In the genomic region with DNA sequence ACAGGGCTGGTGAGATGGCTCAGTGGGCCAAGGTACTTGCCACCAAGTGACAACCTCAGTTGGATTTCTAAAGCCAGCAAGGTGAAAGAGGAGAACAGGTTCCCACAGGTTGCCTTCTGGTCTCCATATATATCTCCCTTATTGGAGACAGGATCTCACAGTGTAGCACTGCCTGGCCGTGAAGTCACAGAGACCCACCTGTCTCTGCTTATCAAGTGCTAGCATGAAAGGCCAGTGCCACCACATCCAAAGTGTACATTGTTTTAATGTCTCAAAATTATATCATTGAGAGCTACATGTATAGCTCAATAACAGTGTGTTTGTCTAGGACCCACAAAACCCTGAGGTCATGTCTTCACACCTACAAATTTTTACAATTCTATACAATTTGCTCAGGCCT, we compare ENCODE assay signal across 11 mouse cellular contexts. TPM values are rescaled to one million over a fixed set of nuclear protein-coding genes. Genes with fewer than 3 reads are reported as not detected.
DNase-seq lines count a peak whose midpoint lies in the region; ATAC-seq and TF ChIP-seq lines count a peak whose summit lies in the region.
"Had no signal": no experiment of that assay in that cellular context is flagged by ENCODE, and none has a peak within 500 bp of the region (broad histone marks: within the 10 kb centered on the region; RNA-seq: fewer than 3 reads in every experiment).

No protein-coding gene starts in this region.

- H3K4me2 ChIP-seq in intestine, embryonic 14.5 days (ENCODE audit: low read length): peak overlapping the region; percentile 90
- no peak overlapping the region for H3K4me2 ChIP-seq in intestine, postnatal 0 days (replicated peaks; ENCODE audit: low read depth)
- H3K4me2 ChIP-seq in hindbrain, postnatal 0 days (ENCODE audit: low read depth, low read length): peak overlapping the region; percentile 81; the same call in 1 of the 2 replicates
- peak overlapping the region; percentile 66; the same call in 1 of the 2 replicates for H3K4me2 ChIP-seq in midbrain, postnatal 0 days (ENCODE audit: low read depth, low read length, poor library complexity, severe bottlenecking)

- 0 out of 2 replicates have a peak overlapping the region, but pooled peaks have one; percentile 75 for H3K4me3 ChIP-seq in intestine, embryonic 14.5 days (ENCODE audit: low read depth, low read length)
- H3K4me3 ChIP-seq in intestine, postnatal 0 days (ENCODE audit: low read depth, low read length): no peak overlapping the region
- peak overlapping the region; percentile 68 for H3K4me3 ChIP-seq in hindbrain, postnatal 0 days (ENCODE audit: low read length)
- no peak overlapping the region for H3K4me3 ChIP-seq in midbrain, postnatal 0 days (ENCODE audit: low read depth, low read length)

- peaks cover 4% of the 10 kb centered on the region; the same call in 1 of the 2 replicates for H3K9me3 ChIP-seq in intestine, embryonic 14.5 days (ENCODE audit: control insufficient read depth, low read length)
- no peaks in the 10 kb centered on the region for H3K9me3 ChIP-seq in intestine, postnatal 0 days (ENCODE audit: control insufficient read depth)
- no peaks in the 10 kb centered on the region for H3K9me3 ChIP-seq in hindbrain, postnatal 0 days (ENCODE audit: low read length)
- H3K9me3 ChIP-seq in midbrain, postnatal 0 days (ENCODE audit: low read length): no peaks in the 10 kb centered on the region

- peak overlapping the region; percentile 91 for H3K9ac ChIP-seq in intestine, embryonic 14.5 days (ENCODE audit: low read length)
- H3K9ac ChIP-seq in intestine, postnatal 0 days (ENCODE audit: low read depth, low read length): no peak overlapping the region
- H3K9ac ChIP-seq in hindbrain, postnatal 0 days (replicated peaks; ENCODE audit: low read length): no peak overlapping the region
- no peak overlapping the region for H3K9ac ChIP-seq in midbrain, postnatal 0 days (replicated peaks; ENCODE audit: low read length, poor library complexity, severe bottlenecking)

- ATAC-seq in intestine, embryonic 14.5 days (replicated peaks; ENCODE audit: low FRiP score, low TSS enrichment, low read depth): no peak
- no peak for ATAC-seq in intestine, postnatal 0 days
- no peak for ATAC-seq in hindbrain, postnatal 0 days
- no peak for ATAC-seq in midbrain, postnatal 0 days (ENCODE audit: low FRiP score)

- H3K27ac ChIP-seq in intestine, embryonic 14.5 days (ENCODE audit: low read depth): no peak overlapping the region
- H3K27ac ChIP-seq in intestine, postnatal 0 days (ENCODE audit: low read depth, low read length): no peak overlapping the region
- peak overlapping the region; percentile 98; the same call in 1 of the 2 replicates for H3K27ac ChIP-seq in hindbrain, postnatal 0 days
- no peak overlapping the region for H3K27ac ChIP-seq in midbrain, postnatal 0 days (ENCODE audit: low read depth, low read length)

- TF ChIP-seq CTCF in intestine, postnatal 0 days (IDR thresholded peaks at IDR 0.05; ENCODE audit: low read depth): no peak
- no peak for TF ChIP-seq CTCF in hindbrain, postnatal 0 days (IDR thresholded peaks at IDR 0.05; ENCODE audit: low read depth)
- TF ChIP-seq CTCF in midbrain, postnatal 0 days (IDR thresholded peaks at IDR 0.05): no peak

- H3K36me3 ChIP-seq in intestine, embryonic 14.5 days (ENCODE audit: control insufficient read depth, insufficient read depth, low read length): no peaks in the 10 kb centered on the region
- H3K36me3 ChIP-seq in intestine, postnatal 0 days (ENCODE audit: control insufficient read depth, insufficient read depth): no peaks in the 10 kb centered on the region; the same call in 1 of the 2 replicates
- H3K36me3 ChIP-seq in hindbrain, postnatal 0 days (ENCODE audit: insufficient read depth, low read length): no peaks in the 10 kb centered on the region
- peaks cover 7% of the 10 kb centered on the region for H3K36me3 ChIP-seq in midbrain, postnatal 0 days (ENCODE audit: insufficient read depth, low read length)

- DNase-seq in intestine, embryonic 14.5 days (ENCODE audit: low spot score): no peak
- DNase-seq in MN1 (ENCODE audit: low spot score): peak; percentile 7
- DNase-seq in hindbrain, postnatal 0 days (ENCODE audit: low spot score): no peak
- no peak for DNase-seq in midbrain, postnatal 0 days (ENCODE audit: low spot score)
- DNase-seq in lung, postnatal 4 days: no peak
- no peak for DNase-seq in urinary bladder, adult 2 months (ENCODE audit: low spot score)
- DNase-seq in heart, adult 8-10 months (ENCODE audit: low spot score): no peak
- DNase-seq: adrenal gland, postnatal 14 days; cerebellum, adult 8-10 months; heart, postnatal 36 days had no signal

- H3K4me1 ChIP-seq in intestine, embryonic 14.5 days (replicated peaks; ENCODE audit: control insufficient read depth, insufficient read depth, low read length): no peaks in the 10 kb centered on the region
- H3K4me1 ChIP-seq in intestine, postnatal 0 days (replicated peaks; ENCODE audit: control insufficient read depth, insufficient read depth, low read length): no peaks in the 10 kb centered on the region; the same call in 1 of the 2 replicates
- no peaks in the 10 kb centered on the region for H3K4me1 ChIP-seq in hindbrain, postnatal 0 days (ENCODE audit: insufficient read depth, low read length)
- H3K4me1 ChIP-seq in midbrain, postnatal 0 days (ENCODE audit: insufficient read depth, low read length): no peaks in the 10 kb centered on the region

- WGBS in intestine, embryonic 14.5 days: 97% methylated on average over 1 of the region's 1 CpGs
- WGBS in intestine, postnatal 0 days: 90% methylated on average over 1 of the region's 1 CpGs
- 100% methylated on average over 1 of the region's 1 CpGs for whole genome bisulfite sequencing in hindbrain, postnatal 0 days
- 90% methylated on average over 1 of the region's 1 CpGs for WGBS in midbrain, postnatal 0 days

- no peaks in the 10 kb centered on the region for H3K27me3 ChIP-seq in intestine, embryonic 14.5 days (replicated peaks; ENCODE audit: control insufficient read depth, insufficient read depth, low read length)
- H3K27me3 ChIP-seq in intestine, postnatal 0 days (replicated peaks; ENCODE audit: control insufficient read depth, insufficient read depth, low read length): no peaks in the 10 kb centered on the region
- H3K27me3 ChIP-seq in hindbrain, postnatal 0 days (ENCODE audit: insufficient read depth, low read length): no peaks in the 10 kb centered on the region
- H3K27me3 ChIP-seq in midbrain, postnatal 0 days (ENCODE audit: insufficient read depth, low read length): no peaks in the 10 kb centered on the region

RNA-seq across cellular contexts. Expression of gene Zfp846, which starts 25.2 kb away (rescaled TPM):
- 16.5 and 21.6 TPM in 2 replicates for polyA plus RNA-seq in intestine, embryonic 14.5 days (2014; fragmentation: Nextera tagmentation; extraction: Ambion mirVana)
- polyA plus RNA-seq in intestine, postnatal 0 days (2015; fragmentation: Nextera tagmentation; extraction: Ambion mirVana): 5.2 and 5.7 TPM in 2 replicates
- total RNA-seq in hindbrain, postnatal 0 days (2014; rRNA removed): 16.4 and 17.4 TPM in 2 replicates
- 38.6 and 40.6 TPM in 2 replicates for polyA plus RNA-seq in hindbrain, postnatal 0 days (2015; fragmentation: Nextera tagmentation; extraction: Ambion mirVana)
- 21.3 and 27.1 TPM in 2 replicates for total RNA-seq in midbrain, postnatal 0 days (2014; rRNA removed)
- polyA plus RNA-seq in midbrain, postnatal 0 days (2015; fragmentation: Nextera tagmentation; extraction: Ambion mirVana): 44.2 and 47.5 TPM in 2 replicates
- 6.9 TPM in 2 replicates for polyA plus RNA-seq in urinary bladder, adult 2 months (2012; rRNA removed)
- 1 to 10 TPM; 3.2 to 5.7 (median 5.1) TPM for total RNA-seq in heart, adult 8-10 months (2022)

RNA-seq across cellular contexts. Expression of gene Ubl5, which starts 36.4 kb away (rescaled TPM):
- 346 and 349 TPM in 2 replicates for polyA plus RNA-seq in intestine, embryonic 14.5 days (2014; fragmentation: Nextera tagmentation; extraction: Ambion mirVana)
- 557 and 578 TPM in 2 replicates for polyA plus RNA-seq in intestine, postnatal 0 days (2015; fragmentation: Nextera tagmentation; extraction: Ambion mirVana)
- total RNA-seq in hindbrain, postnatal 0 days (2014; rRNA removed): 169 and 274 TPM in 2 replicates
- polyA plus RNA-seq in hindbrain, postnatal 0 days (2015; fragmentation: Nextera tagmentation; extraction: Ambion mirVana): 528 and 550 TPM in 2 replicates
- 213 and 253 TPM in 2 replicates for total RNA-seq in midbrain, postnatal 0 days (2014; rRNA removed)
- 498 and 531 TPM in 2 replicates for polyA plus RNA-seq in midbrain, postnatal 0 days (2015; fragmentation: Nextera tagmentation; extraction: Ambion mirVana)
- polyA plus RNA-seq in urinary bladder, adult 2 months (2012; rRNA removed): 477 and 551 TPM in 2 replicates
- 100 to 1,000 TPM; 229 to 288 (median 277) TPM for total RNA-seq in heart, adult 8-10 months (2022)

RNA-seq across cellular contexts. Expression of gene Fbxl12, which starts 38.3 kb away (rescaled TPM):
- polyA plus RNA-seq in intestine, embryonic 14.5 days (2014; fragmentation: Nextera tagmentation; extraction: Ambion mirVana): 11.6 and 12.1 TPM in 2 replicates
- polyA plus RNA-seq in intestine, postnatal 0 days (2015; fragmentation: Nextera tagmentation; extraction: Ambion mirVana): 7.4 and 7.6 TPM in 2 replicates
- total RNA-seq in hindbrain, postnatal 0 days (2014; rRNA removed): 16.9 and 18.8 TPM in 2 replicates
- 11.4 and 13.0 TPM in 2 replicates for polyA plus RNA-seq in hindbrain, postnatal 0 days (2015; fragmentation: Nextera tagmentation; extraction: Ambion mirVana)
- 17.6 and 25.3 TPM in 2 replicates for total RNA-seq in midbrain, postnatal 0 days (2014; rRNA removed)
- polyA plus RNA-seq in midbrain, postnatal 0 days (2015; fragmentation: Nextera tagmentation; extraction: Ambion mirVana): 12.9 and 13.6 TPM in 2 replicates
- polyA plus RNA-seq in urinary bladder, adult 2 months (2012; rRNA removed): 35.2 and 38.0 TPM in 2 replicates
- 10 to 100 TPM in 2 of 4 experiments, 1 to 10 TPM in 2; 8.2 to 11.4 (median 10.2) TPM for total RNA-seq in heart, adult 8-10 months (2022)

RNA-seq across cellular contexts. Expression of gene Pin1, which starts 45.6 kb away (rescaled TPM):
- polyA plus RNA-seq in intestine, embryonic 14.5 days (2014; fragmentation: Nextera tagmentation; extraction: Ambion mirVana): 55.1 and 55.3 TPM in 2 replicates
- polyA plus RNA-seq in intestine, postnatal 0 days (2015; fragmentation: Nextera tagmentation; extraction: Ambion mirVana): 27.1 and 27.2 TPM in 2 replicates
- total RNA-seq in hindbrain, postnatal 0 days (2014; rRNA removed): 31.7 and 44.3 TPM in 2 replicates
- 65.7 and 68.0 TPM in 2 replicates for polyA plus RNA-seq in hindbrain, postnatal 0 days (2015; fragmentation: Nextera tagmentation; extraction: Ambion mirVana)
- total RNA-seq in midbrain, postnatal 0 days (2014; rRNA removed): 31.9 and 32.0 TPM in 2 replicates
- polyA plus RNA-seq in midbrain, postnatal 0 days (2015; fragmentation: Nextera tagmentation; extraction: Ambion mirVana): 60.3 and 67.1 TPM in 2 replicates
- polyA plus RNA-seq in urinary bladder, adult 2 months (2012; rRNA removed): 16.3 and 18.9 TPM in 2 replicates
- 10 to 100 TPM; 18.2 to 20.3 (median 19.7) TPM for total RNA-seq in heart, adult 8-10 months (2022)

Comparison
In these comparisons a context has a peak if more than half of its experiments do, and no peak if none do; other contexts are left out.
1. H3K4me3 ChIP-seq: peak in intestine, embryonic 14.5 days (single experiment) and hindbrain, postnatal 0 days (single experiment); none in intestine, postnatal 0 days (single experiment) and midbrain, postnatal 0 days (single experiment).